Mouse (Mus musculus): ENCODE data around the gene Svs3a.
"Not testable (repeated sequence)": the region's sequence is repeated elsewhere in the genome, so short reads cannot be mapped to it uniquely, and the experiment has no call there.

Gene Svs3a

DNA sequence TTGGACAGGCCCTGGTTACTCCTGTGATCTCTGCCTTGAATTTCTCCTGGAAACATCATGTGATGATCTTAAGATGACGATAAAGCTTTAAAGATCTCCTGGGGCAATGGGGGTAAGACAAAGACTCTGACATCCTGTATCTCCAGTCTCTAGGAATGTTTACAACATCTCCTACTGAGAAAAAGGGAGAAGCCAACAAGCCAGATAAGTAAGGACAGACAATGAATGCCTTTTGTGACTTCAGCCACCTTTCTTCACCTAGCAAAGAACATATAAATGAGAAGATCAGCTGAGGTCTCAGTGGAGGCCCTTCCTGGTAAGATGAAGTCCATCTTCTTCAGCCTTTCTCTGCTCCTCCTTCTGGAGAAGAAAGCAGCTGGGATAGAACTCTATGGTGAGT is at the start of gene Svs3a:
Svs3a (plus strand) TSS at position 301 of the 400 bp plus-strand sequence.
- DNase-seq (ENCODE audit: low spot score in 2 of 2), result not testable (repeated sequence)

DNA sequence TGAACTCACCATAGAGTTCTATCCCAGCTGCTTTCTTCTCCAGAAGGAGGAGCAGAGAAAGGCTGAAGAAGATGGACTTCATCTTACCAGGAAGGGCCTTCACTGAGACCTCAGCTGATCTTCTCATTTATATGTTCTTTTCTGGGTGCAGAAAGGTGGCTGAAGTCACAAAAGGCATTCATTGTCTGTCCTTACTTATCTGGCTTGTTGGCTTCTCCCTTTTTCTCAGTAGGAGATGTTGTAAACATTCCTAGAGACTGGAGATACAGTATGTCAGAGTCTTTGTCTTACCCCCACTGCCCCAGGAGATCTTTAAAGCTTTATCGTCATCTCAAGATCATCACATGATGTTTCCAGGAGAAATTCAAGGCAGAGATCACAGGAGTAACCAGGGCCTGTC is 32.5 kb upstream of the Svs3a start, which contains the start of gene Svs3b:
Svs3b (minus strand) TSS at position 101 of the 400 bp plus-strand sequence.
- not testable (repeated sequence) for DNase-seq (ENCODE audit: low spot score in 2 of 2)

DNA sequence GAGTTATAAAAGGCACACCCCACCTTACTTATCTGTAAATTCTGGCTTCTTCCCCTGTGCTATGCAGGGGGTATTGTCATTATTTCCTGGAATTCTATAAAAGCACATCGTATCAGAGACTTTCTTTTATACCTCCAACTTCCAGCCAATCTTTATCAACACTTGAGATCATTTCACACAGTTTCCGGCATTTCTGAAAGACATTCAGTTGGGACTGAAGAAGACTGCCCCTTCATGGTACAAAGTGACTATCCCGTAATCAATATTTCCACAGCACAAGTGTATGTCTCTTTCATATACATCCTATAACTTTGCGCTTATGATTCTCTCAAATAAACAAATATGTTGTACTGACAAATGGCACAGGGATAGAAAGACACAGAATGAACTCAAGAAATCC is 10.7 kb upstream of the Svs3a start, which contains the start of gene Svs4:
Svs4 (minus strand) TSS at position 101 of the 400 bp plus-strand sequence.
- DNase-seq (ENCODE audit: low spot score in 2 of 2), result no peak

DNA sequence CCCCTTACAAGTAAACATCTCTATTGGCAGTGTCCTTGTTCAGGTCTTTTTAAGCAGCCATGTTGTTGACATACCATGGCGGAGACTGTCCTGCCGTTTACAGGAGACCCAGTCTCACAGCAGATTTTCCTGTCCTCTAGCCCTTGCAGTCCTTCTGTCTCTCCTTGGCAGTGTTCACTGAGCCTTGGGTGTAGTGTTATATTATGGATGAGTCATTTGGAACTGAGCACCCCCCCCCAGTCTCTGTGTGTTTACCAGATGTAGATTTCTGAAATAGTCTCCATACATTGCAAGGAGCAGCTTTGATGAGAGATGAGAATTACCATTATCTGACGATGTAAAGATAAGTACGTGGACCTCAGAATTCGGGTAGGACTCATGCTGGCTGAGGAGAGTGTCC is 23.5 kb downstream of the Svs3a start:
- no peak for DNase-seq (ENCODE audit: low spot score in 2 of 2)

DNA sequence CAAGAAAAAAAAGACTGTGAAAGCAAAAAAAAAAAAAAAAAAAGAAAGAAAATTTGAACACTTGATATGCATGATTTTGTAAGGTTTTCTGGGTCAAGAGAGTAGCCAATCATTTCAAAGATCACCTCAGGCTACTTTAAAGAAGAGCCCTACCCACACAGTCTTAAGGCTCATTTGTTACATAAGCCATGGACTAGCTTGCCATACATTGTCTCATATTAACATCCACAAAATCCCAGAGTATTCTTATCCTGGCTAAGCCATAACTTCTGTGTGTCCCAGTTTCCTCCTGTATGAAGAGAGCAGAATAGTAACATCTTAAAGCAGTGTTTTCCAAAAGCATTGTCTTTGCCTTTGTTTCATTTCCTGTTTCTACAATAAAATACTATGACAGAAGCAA is 26.4 kb downstream of the Svs3a start:
- DNase-seq (ENCODE audit: low spot score in 2 of 2), result not testable (repeated sequence)

DNA sequence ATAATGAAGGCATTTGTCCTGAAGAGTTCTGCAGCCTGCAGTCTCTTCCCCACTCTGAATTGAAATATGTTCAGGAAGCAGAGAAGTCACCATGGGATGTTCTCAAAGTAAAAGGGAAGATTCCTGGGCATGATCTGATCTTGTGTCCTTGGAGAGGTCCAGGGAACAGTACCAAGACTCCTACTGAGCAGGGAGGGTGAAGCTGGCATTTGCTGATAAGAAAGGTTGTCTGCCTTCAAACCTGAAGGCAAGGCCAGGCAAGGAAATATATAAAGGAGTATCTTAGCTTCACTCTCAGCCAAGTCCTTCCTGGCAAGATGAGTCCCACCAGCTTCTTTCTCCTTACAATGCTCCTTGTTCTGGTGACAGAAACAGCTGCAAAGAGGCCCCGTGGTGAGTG is 27.4 kb downstream of the Svs3a start, which contains the start of gene Svs6:
Svs6 (plus strand) TSS at position 301 of the 400 bp plus-strand sequence.
- DNase-seq (ENCODE audit: low spot score in 2 of 2), result not testable (repeated sequence)

DNA sequence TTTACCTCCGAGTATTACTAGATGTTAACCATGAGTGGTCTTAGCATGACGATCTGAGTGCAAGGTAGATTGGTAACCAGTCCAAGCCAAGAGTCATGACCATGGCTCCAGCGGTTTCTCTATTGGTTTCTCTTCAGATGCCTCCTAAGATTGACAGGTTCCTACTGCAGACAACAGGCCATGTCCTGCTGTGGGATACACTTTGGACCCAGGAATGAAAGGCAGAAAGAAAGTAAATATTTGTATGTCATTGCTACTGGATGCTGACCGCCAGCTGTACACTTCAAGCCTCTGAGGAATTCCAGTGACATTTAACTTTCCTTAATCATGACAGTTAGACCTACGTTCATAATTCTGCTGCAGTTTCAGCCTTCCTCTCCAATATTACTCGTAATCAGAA is 31.9 kb downstream of the Svs3a start:
- no peak for DNase-seq (ENCODE audit: low spot score in 2 of 2)

DNA sequence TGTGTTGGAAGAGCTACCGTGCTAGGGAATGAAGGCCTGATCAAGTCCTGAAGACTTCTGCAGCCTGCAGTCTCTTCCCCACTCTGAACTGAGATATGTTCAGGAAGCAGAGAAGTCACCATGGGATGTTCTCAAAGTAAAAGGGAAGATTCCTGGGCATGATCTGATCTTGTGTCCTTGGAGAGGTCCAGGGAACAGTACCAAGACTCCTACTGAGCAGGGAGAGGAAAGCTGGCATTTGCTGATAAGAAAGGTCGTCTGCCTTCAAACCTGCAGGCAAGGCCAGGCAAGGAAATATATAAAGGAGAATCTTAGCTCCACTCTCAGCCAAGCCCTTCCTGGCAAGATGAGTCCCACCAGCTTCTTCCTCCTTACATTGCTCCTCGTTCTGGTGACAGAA is 43.4 kb downstream of the Svs3a start, which contains the start of gene Svs5:
Svs5 (plus strand) TSS at position 301 of the 400 bp plus-strand sequence.
- not testable (repeated sequence) for DNase-seq (ENCODE audit: low spot score in 2 of 2)
